Mouse (Mus musculus): ENCODE data around the gene Cacybp. TPM values are rescaled to one million over a fixed set of nuclear protein-coding genes. Genes with fewer than 3 reads are reported as not detected.

Cacybp gene
- total RNA-seq (2021): 10 to 100 TPM; 85.3 to 87.5 TPM
- long read RNA-seq, experiment 1, transcript Cacybp-201 (6 exons, 2,098 nt): major isoform, 98 of 107 reads
- long read RNA-seq, experiment 1, partial matches to known transcripts: 2 of 107 reads
- long read RNA-seq, experiment 1, other reads (novel, unspliced or antisense): 6 of 107 reads
- long read RNA-seq, experiment 2, transcript Cacybp-201 (6 exons, 2,098 nt): major isoform, 42 of 49 reads
- long read RNA-seq, experiment 2, partial matches to known transcripts: 1 of 49 reads
- long read RNA-seq, experiment 2, other reads (novel, unspliced or antisense): 5 of 49 reads

DNA sequence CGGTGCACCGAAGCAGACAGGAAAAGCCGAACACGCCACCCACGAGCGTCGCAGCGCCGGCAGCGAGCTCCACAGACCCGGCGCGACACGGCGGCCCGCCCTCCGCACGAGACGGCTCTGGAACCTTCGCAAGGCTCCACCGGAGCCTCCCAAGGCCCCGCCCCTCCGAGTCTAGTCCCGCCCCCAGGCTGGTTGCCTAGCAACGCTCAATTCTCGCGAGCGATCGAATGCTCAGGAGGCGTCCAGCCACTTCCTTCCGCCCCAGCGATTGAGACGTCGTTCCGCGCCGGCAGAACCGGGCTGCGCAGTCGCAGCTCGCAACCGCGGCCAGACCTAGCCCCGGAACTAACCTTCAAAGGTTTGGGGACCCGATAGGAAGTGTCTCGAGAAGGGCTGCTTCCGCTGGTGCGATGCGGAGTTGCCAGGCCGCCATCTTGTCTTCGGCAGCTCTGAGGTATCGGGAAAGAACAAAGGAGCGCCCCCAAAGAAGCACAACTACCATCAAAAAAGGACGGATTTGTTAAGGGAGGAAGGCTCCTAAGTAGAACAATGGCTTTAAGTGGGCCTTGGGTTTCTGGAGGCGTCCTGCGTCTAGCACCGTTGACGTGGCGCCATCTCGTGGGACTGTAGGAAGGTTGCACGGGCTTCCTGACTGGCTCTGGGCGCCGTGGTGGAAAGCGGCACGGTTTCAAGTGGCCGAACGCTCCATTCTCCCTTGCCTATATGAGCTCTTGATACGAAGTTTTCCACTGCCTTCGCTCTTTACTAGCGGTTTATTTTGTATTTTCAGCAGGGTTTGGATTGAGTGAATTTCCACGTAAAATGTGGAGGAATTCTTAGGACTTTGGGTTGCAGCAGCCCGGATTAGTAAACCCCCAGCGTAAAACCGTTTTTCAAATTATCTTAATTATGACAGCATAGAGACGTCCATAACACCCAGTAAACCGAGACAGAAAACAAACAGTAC lies at the start of gene Cacybp:
Gene Cacybp, minus strand, starts transcription at position 173 of the 967 bp plus-strand sequence.
- peak; percentile 100 for DNase-seq (ENCODE audit: extremely low spot score in 1 of 2, low spot score in 2 of 2)
- peak; percentile 83 for TF ChIP-seq CTCF (IDR thresholded peaks at IDR 0.05)
- Histone ChIP-seq H3K4me3 (peak within 1 kb of the TSS; percentile 71), H3K27ac (peak within 1 kb of the TSS; percentile 99)
- intact Hi-C loops (cut with DNase I): loop anchor here (1.0 to 5.0 kb wide), 2 partner anchors 18 to 164 kb away; partner anchors contain the start of gene Mrps14

DNA sequence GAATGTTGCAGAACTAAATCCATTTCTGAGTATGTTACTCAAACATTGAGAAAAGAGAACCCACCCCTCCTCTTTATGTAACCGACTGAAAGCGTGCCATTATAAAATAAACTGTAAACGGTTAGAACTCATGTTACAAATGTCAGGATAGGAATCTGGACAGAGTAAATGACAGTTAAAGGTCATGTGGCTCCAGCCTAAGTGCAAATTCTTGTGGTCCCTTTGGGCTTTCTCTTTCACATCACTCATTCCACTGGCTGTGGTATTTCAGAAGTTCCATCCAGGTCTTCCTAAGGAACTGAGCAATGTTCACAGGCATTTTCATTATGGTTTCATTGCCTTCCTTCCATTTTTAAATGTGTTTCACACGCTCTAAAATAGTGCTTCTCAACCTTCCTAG lies 49.7 kb upstream of the Cacybp start:
- intact Hi-C loops (cut with DNase I): no loop called here

DNA sequence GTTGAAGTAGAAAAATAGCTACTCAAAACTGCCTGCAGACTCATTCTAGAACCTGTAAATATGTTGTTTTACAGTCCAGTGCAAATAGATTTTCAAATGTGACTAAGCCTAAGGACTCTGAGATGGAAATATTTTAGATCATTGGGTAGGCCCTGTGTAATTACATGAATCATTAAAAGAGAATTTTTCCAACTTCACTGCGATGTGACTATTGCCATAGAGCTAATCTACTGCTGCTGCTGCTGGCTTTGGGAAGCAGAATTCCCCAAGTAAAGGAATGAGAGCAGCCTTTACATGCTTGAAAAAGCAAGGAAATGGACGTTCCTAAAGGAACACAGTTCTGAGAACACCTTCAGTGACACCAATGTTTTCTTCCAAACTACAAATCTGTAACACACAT lies 49.2 kb upstream of the Cacybp start:
- no peak overlapping the region for H3K27ac ChIP-seq
- TF ChIP-seq CTCF (IDR thresholded peaks at IDR 0.05): no peak
- DNase-seq (ENCODE audit: extremely low spot score in 1 of 2, low spot score in 2 of 2): no peak
- intact Hi-C loops (cut with DNase I): no loop called here
- H3K4me3 ChIP-seq: no peak overlapping the region

More for the DNA sequence above, 49.7 kb upstream of the Cacybp start:
- Histone ChIP-seq H3K27ac (no peak overlapping the region), H3K4me3 (no peak overlapping the region)
- no peak for DNase-seq (ENCODE audit: extremely low spot score in 1 of 2, low spot score in 2 of 2)
- TF ChIP-seq CTCF (IDR thresholded peaks at IDR 0.05): no peak

DNA sequence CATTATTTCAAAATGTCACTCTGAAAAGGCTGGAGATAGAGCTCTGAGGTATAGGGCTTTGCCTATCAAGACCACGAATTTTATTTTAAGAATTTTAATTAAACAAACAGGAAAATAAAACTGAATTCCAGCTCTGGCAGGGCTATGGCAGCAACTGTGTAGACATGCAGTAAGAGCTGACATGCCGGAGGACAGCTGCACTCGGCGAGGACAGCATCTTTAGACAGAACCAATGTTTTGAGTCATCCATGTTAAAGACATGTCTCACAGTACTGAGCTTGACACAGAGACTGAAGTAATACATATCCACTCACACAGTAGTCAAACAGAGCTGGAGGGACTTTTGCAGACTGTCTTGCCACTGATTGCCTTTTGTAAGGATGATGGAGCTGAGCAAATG lies 47.9 kb upstream of the Cacybp start:
- no peak for TF ChIP-seq CTCF (IDR thresholded peaks at IDR 0.05)
- no peak for DNase-seq (ENCODE audit: extremely low spot score in 1 of 2, low spot score in 2 of 2)
- Histone ChIP-seq H3K4me3 (no peak overlapping the region), H3K27ac (no peak overlapping the region)
- intact Hi-C loops (cut with DNase I): no loop called here

DNA sequence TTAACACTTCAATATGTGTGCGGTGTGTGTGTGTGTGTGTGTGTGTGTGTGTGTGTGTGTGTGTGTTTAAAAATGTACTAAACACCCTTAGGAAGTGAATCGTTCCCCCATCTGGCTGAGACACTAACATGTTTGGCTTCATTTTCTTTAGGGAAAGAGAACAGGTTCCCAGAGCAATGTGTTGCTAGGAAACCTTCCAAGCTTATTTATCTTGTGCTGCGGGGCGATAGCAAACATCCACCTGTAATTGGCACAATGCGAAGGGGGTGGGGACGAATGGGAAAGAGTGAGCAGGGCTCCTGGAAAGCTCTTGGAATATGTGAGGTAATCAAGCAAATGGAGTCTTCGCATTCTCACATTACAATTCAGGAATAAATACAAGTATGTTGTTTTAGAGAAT lies 47.2 kb upstream of the Cacybp start:
- no peak for TF ChIP-seq CTCF (IDR thresholded peaks at IDR 0.05)
- no peak overlapping the region for H3K27ac ChIP-seq
- no peak for DNase-seq (ENCODE audit: extremely low spot score in 1 of 2, low spot score in 2 of 2)
- intact Hi-C loops (cut with DNase I): no loop called here
- no peak overlapping the region for H3K4me3 ChIP-seq

- intact Hi-C loops (cut with DNase I): no loop called here
- Histone ChIP-seq H3K27ac (no peak overlapping the region), H3K4me3 (no peak overlapping the region)
- no peak for DNase-seq (ENCODE audit: extremely low spot score in 1 of 2, low spot score in 2 of 2)
- TF ChIP-seq CTCF (IDR thresholded peaks at IDR 0.05): peak; percentile 16
Measured at GRCm38 (mm10) chr1:160253108-160253507, 40.4 kb upstream of the Cacybp start.

DNA sequence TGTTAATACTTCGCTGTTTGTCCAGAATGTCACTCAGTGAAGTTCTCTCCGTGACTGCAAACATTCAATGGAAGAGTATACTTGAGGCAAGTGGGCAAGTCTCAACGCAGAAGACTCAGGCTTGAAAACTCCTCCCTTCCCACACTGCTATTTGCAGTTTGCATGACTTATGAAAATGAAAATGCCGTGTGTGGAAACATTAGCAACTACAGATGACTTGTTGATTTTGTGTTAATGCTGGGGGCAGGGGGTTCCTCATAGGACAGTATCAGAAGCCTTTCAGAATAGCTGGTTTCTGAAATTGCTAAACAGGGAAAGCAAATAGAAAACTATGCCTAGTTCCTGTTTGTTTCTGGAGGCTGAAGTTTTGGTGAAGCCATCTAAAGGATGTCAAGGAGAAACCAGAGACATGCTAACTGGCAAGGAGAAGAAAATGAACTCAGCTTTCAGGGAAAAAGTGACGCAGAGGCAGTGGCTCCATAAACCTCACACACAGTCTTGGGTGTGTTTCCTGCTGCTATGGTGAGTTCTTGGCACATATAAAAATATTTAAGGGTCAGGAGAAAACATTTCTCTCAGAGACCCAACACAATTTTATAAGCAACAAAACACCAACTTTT lies 38.8 kb upstream of the Cacybp start:
- intact Hi-C loops (cut with DNase I): no loop called here
- no peak for TF ChIP-seq CTCF (IDR thresholded peaks at IDR 0.05)
- H3K27ac ChIP-seq: no peak overlapping the region
- H3K4me3 ChIP-seq: no peak overlapping the region
- no peak for DNase-seq (ENCODE audit: extremely low spot score in 1 of 2, low spot score in 2 of 2)

- H3K27ac ChIP-seq: peak overlapping the region; percentile 19; the same call in 1 of the 2 replicates
- no peak overlapping the region for H3K4me3 ChIP-seq
- no peak for TF ChIP-seq CTCF (IDR thresholded peaks at IDR 0.05)
- no peak for DNase-seq (ENCODE audit: extremely low spot score in 1 of 2, low spot score in 2 of 2)
- intact Hi-C loops (cut with DNase I): no loop called here
Measured at GRCm38 (mm10) chr1:160250782-160251181, 38.1 kb upstream of the Cacybp start.

DNA sequence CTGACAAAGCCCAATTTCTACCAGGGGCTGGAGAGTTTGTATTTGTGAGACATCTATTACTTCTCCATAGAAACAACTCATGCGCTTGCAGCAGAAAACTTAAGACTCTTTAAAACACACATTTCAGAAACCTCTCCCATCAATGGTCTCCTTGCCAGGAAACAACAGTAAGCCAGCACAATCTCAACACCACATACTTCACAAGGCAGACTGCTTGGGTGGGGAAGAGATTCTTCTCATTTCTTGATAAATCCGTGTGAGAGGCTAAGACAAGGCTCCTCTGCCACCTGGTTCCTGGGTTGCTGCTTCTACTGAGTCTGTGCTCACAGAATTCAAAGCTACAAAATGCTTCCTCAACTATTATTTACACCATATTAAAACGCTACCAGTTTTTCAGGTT lies 37.1 kb upstream of the Cacybp start:
- Histone ChIP-seq H3K4me3 (no peak overlapping the region), H3K27ac (no peak overlapping the region)
- no peak for TF ChIP-seq CTCF (IDR thresholded peaks at IDR 0.05)
- intact Hi-C loops (cut with DNase I): no loop called here
- no peak for DNase-seq (ENCODE audit: extremely low spot score in 1 of 2, low spot score in 2 of 2)

DNA sequence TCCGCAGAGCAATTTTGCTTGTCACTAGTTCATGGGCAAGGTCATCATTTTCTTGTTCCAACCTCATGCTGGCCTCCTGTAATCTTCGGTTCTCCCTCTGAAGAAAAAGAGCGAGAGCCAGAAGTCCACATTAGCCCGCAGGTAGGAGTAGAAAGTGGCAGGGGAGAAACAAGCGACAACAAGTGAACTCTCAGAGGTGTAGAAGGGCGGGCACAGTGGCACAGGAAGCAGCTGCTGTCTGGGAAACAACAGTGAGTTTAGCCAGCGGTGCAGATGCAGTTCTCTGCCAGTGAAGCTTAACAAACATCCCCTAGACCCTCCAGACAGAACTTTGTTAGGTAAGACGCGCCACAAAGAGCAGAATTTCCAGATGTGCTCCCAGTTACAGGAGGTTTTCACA lies 34.8 kb upstream of the Cacybp start:
- DNase-seq (ENCODE audit: extremely low spot score in 1 of 2, low spot score in 2 of 2): no peak
- Histone ChIP-seq H3K27ac (no peak overlapping the region), H3K4me3 (no peak overlapping the region)
- intact Hi-C loops (cut with DNase I): no loop called here
- TF ChIP-seq CTCF (IDR thresholded peaks at IDR 0.05): no peak

GRCm38 (mm10) chr1:160246844-160247243 lies 34.2 kb upstream of the Cacybp start:
- no peak for TF ChIP-seq CTCF (IDR thresholded peaks at IDR 0.05)
- no peak overlapping the region for H3K27ac ChIP-seq
- intact Hi-C loops (cut with DNase I): no loop called here
- H3K4me3 ChIP-seq: no peak overlapping the region
- no peak for DNase-seq (ENCODE audit: extremely low spot score in 1 of 2, low spot score in 2 of 2)

DNA sequence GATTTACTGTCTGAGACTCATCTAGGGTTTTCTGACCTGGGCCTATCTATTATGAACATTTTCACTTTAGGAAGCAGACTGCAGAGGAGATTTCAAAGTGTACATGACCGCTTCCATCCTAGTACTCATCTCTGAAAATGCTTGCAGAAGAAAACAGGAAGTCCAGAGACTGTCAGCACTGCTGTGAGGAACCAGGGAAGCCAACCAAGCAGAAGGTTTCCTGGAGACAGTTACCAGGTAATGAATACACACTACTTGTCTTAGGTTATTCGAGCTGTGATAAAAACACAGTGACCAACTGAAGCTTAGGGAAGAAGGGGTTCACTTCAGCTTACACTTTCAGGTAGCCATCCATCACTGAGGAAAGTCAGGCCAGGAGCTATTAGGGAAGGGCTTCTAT lies 33.3 kb upstream of the Cacybp start:
- TF ChIP-seq CTCF (IDR thresholded peaks at IDR 0.05): no peak
- no peak for DNase-seq (ENCODE audit: extremely low spot score in 1 of 2, low spot score in 2 of 2)
- intact Hi-C loops (cut with DNase I): no loop called here
- no peak overlapping the region for H3K4me3 ChIP-seq
- H3K27ac ChIP-seq: no peak overlapping the region

Data from left cerebral cortex, adult 2 months (tissue).